Mouse (Mus musculus) large intestine, adult 2 months (tissue): ENCODE results near the gene Fam71a. TPM values are rescaled to one million over a fixed set of nuclear protein-coding genes. Genes with fewer than 3 reads are reported as not detected.

ENCODE experiments used
- DNase-seq: peaks from one replicate; pipeline ENCODE4 v3.0.0-alpha.2; 2012; ENCODE audit warnings: low read depth, low spot score
- WGBS: fragments of 180-500 bp; shearing (Covaris S2); methylation state at CpG from one replicate; pipeline ENCODE4 v1.1.7; 2018; 5-methylcytosine and 5-hydroxymethylcytosine counted together
- polyA plus RNA-seq: library from polyadenylated mRNA; depleted of rRNA; stranded (reverse); fragments of >200 nt; gene quantifications from 2 replicates; pipeline ENCODE4 v1.2.3, GENCODE M21; 2012; rRNA removed

Gene Fam71a
- polyA plus RNA-seq, 1 experiment: not detected

GRCm38 (mm10) chr1:191132934-191133333, 31.7 kb downstream of the Fam71a start:
- 45% methylated on average over 5 of the region's 5 CpGs for WGBS
- DNase-seq: no peak

- no peak for DNase-seq
- WGBS: 43% methylated on average over 5 of the region's 5 CpGs
Observed at GRCm38 (mm10) chr1:191132240-191132639, 32.4 kb downstream of the Fam71a start.

- no peak for DNase-seq
- 84% methylated on average over 2 of the region's 2 CpGs for WGBS
Observed at GRCm38 (mm10) chr1:191131692-191132091, 32.9 kb downstream of the Fam71a start.

- 11% methylated on average over 38 of the region's 38 CpGs for WGBS
- peak; percentile 24 for DNase-seq
Observed at GRCm38 (mm10) chr1:191125811-191126638, 38.6 kb downstream of the Fam71a start.

- 68% methylated on average over 4 of the region's 4 CpGs for WGBS
Observed at GRCm38 (mm10) chr1:191124288-191124687, 40.3 kb downstream of the Fam71a start.

GRCm38 (mm10) chr1:191123696-191124095, 40.9 kb downstream of the Fam71a start:
- DNase-seq: no peak
- 66% methylated on average over 2 of the region's 2 CpGs for WGBS

More at GRCm38 (mm10) chr1:191124288-191124687, 40.3 kb downstream of the Fam71a start:
- DNase-seq: no peak

GRCm38 (mm10) chr1:191122744-191123143, 41.9 kb downstream of the Fam71a start:
- no peak for DNase-seq
- WGBS: 10% methylated on average over 3 of the region's 3 CpGs

GRCm38 (mm10) chr1:191115514-191116238, 48.9 kb downstream of the Fam71a start:
- 76% methylated on average over 11 of the region's 11 CpGs for WGBS
- DNase-seq: no peak

- WGBS: 69% methylated on average over 7 of the region's 7 CpGs
- DNase-seq: no peak
Observed at GRCm38 (mm10) chr1:191114868-191115267, 49.7 kb downstream of the Fam71a start.

Other genes with a start within 250 kb of the Fam71a start
- gene Angel2, start 239.7 kb downstream of the Fam71a start, polyA plus RNA-seq: 19.0 and 29.9 TPM in 2 replicates
- 0.29 and 0.31 TPM in 2 replicates for gene Vash2, start 185.5 kb downstream of the Fam71a start, polyA plus RNA-seq
- 8.1 and 26.4 TPM in 2 replicates for gene Flvcr1, start 138.7 kb downstream of the Fam71a start, polyA plus RNA-seq
- not detected in 2 replicates for gene Spata45, start 128.2 kb downstream of the Fam71a start, polyA plus RNA-seq
- gene Tatdn3, start 101.9 kb downstream of the Fam71a start, polyA plus RNA-seq: 4.8 and 6.2 TPM in 2 replicates
- gene Nsl1, start 101.8 kb downstream of the Fam71a start, polyA plus RNA-seq: 2.7 and 3.5 TPM in 2 replicates
- gene Batf3, start 67.0 kb downstream of the Fam71a start, polyA plus RNA-seq: 6.5 and 7.5 TPM in 2 replicates
- 13.5 and 35.4 TPM in 2 replicates for gene Atf3, start 53.2 kb upstream of the Fam71a start, polyA plus RNA-seq
- gene Nenf, start 153.4 kb upstream of the Fam71a start, polyA plus RNA-seq: 40.5 and 48.2 TPM in 2 replicates
- 3.3 and 3.8 TPM in 2 replicates for gene Tmem206, start 161.1 kb upstream of the Fam71a start, polyA plus RNA-seq
- 44.2 and 48.3 TPM in 2 replicates for gene Ppp2r5a, start 238.5 kb upstream of the Fam71a start, polyA plus RNA-seq